Mouse (Mus musculus) induced T-regulatory cell, adult 2 months (primary cell): ENCODE measurements around the gene Dhx15.

Experiments
- DNase-seq: peaks from one replicate; pipeline ENCODE4 v3.0.0-alpha.2; 2012; ENCODE audit warnings: low read depth

Dhx15 gene

GRCm38 (mm10) chr5:52145684-52146083 is 44.6 kb downstream of the Dhx15 start:
- no peak for DNase-seq

DNA sequence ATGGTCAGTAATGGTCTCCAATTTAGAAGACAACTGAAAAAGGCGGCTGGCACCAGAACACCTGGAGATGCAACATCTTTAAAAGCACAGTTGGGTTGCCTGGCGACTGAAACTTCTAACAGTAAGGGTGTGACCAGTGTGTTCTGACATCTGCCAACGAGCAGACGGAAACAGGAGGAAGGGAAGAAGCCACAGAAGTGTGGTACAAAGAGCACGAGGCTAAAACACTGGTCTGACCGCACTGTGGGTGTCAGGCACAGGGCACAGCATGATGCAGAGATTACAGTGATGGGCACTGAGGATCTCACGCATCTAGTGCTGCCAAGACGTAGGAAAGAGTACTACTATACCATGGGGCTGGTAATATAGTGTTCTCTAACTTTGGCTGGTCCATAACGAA is 48.4 kb downstream of the Dhx15 start:
- peak; percentile 74 for DNase-seq

DNA sequence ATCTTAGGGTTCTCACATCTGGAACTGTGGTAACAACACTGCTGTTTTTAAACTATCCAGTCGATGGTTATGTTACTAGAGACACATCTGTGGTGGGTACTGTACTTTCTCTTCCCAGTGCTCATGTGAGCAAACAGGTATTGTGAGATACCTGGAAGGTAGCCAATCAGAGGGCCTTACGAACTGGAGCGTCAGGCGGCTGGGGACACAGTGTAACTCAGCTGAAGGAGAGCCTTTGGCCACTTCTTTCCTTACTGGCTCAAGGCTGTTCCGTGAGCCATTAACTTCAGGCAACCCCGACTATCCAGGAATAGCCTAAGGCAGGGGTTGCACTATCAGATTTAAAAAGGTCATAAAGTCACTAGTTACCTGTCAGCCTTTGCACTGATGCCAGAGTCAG is 51.5 kb downstream of the Dhx15 start:
- DNase-seq: peak; percentile 31

- peak; percentile 40 for DNase-seq
These were observed 52.2 kb downstream of the Dhx15 start for GRCm38 (mm10) chr5:52138134-52138533.

GRCm38 (mm10) chr5:52135460-52136141 is 54.7 kb downstream of the Dhx15 start:
- DNase-seq: no peak

DNA sequence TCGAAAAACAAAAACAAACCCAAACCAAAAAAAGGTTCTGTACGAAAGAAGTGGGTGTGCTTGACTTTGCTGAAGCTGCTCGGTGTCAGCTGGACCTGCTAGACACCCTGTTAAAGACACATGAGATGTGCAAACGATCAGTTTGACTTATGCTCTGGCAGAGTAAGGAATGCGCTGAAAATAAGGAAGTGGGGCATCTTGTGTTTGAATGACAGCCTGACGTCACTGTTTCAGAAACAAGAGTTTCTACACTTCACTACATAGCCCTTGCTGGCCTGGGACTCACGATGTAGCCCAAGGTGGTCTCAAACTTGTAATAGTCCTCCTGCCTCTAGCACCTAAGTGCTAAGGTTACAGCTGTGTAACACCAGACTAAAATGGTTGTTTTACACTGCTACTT is 57.5 kb downstream of the Dhx15 start:
- DNase-seq: no peak

GRCm38 (mm10) chr5:52132092-52132491 is 58.2 kb downstream of the Dhx15 start:
- DNase-seq: peak; percentile 70

DNA sequence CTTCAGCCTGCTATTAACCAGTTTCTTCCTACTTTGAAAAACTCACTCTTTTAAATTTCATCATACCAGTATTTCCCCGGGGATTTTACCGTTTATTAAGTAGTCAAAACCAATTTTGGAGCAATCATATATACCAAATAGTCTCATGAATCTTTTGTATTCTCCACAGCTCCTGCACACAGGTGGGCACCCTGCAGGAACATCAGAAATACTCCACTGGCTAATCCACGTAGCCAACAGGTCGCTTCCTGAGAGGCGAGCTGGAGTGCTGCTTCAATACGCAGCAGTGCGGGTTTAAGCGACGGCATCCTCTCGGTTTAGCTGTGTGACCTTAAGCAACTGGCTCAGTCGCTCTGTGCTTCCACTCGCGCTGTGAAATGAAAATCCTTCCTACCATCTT is 58.9 kb downstream of the Dhx15 start:
- no peak for DNase-seq

DNA sequence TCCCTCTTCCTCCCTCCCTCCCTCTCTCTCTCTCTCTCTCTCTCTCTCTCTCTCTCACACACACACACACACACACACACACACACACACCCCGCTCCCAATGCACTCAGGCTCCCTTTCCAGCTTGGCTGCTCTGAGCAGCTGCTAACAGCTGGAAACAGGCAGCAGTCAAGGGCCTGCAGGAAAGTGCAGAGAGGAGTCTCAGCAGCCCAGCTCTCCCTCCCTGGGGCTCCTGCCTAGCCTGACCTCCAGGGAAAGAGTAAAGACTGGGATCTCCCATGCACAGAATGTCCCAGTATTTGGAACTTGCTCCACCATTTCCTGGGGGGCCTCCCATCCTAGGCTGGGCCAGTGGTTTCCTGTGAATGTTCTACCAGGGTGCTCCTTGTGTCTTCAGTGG is 59.8 kb downstream of the Dhx15 start:
- DNase-seq: no peak

- no peak for DNase-seq
These were observed 64.1 kb downstream of the Dhx15 start for GRCm38 (mm10) chr5:52126263-52126662.

DNA sequence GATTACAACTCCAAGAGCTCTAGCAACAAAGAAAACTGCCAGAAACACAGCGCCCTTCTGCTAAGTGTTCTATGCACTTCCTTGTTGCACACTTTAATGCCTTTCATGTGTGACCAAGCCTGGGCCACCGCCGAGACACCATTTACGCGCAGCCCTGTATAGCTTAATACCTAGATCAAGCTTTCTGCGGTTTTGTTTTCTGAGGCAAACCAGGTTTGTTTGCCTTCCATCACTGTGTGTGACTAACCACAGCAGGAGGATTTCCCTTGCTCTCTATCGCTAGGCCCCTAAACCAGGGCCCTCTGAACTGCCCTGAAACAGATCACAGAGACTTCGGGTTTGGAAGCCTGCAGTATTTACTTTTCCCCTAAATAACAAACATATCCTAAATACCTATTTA is 64.5 kb downstream of the Dhx15 start:
- DNase-seq: no peak

DNA sequence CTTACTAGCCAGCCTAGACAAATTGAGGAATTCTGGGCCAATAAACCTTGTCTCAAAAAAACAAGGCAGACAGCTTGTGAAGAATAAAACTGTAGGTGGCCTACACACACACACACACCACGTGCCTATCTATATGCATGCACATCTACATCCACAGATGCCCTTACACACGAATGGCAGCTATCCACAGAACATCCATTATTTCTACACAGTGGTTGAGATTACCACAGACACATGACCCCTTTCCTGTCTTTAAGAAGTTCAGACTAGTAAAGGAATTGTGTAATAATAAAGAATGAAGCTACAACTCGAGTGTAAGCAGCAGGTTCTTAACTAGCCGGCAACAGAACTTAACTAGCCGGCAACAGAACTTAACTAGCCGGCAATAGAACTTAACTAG is 68.2 kb downstream of the Dhx15 start:
- DNase-seq: no peak

DNA sequence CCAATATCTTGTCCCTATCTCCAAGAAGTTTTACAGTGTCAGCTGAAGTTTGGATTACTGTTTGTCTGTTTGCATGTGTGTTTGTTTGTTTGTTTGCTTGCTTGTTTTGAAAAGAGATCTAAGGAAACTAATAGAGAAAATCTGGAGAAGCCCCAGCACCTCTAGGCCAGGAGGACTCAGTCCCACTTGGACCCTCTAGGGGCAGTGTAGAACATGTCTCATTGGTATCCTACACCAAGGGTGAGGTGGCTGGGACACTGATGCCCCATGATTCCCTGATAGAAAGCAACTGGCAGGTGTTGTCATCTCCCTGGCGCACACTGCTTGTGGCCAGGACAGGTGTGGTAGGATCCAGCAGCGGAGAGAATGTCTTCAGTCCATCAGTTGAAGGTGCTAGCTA is 70.5 kb downstream of the Dhx15 start:
- peak; percentile 46 for DNase-seq

- DNase-seq: peak; percentile 16
These were observed 71.1 kb downstream of the Dhx15 start for GRCm38 (mm10) chr5:52119192-52119591.

- no peak for DNase-seq
These were observed 72.5 kb downstream of the Dhx15 start for GRCm38 (mm10) chr5:52117829-52118228.

DNA sequence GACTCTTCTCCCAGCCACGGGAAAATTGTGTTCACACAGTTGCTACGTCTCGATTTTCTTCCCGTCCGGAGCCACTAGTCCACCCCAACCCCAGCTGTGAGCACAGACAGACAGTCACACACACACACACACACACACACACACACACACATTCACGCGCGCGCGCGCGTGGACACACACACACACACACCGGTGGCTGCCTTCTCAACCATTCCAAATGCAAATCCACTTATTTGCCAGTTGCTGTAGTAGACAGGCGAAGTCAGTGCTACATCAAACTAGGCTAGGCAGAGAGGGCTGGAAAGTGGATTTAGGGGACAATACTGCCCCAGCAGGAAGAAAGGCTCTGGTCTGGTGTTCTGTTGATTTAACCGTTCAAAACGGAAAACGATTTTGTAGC is 73.9 kb downstream of the Dhx15 start:
- peak; percentile 35 for DNase-seq

- DNase-seq: peak; percentile 75
These were observed 74.4 kb downstream of the Dhx15 start for GRCm38 (mm10) chr5:52115821-52116317.

DNA sequence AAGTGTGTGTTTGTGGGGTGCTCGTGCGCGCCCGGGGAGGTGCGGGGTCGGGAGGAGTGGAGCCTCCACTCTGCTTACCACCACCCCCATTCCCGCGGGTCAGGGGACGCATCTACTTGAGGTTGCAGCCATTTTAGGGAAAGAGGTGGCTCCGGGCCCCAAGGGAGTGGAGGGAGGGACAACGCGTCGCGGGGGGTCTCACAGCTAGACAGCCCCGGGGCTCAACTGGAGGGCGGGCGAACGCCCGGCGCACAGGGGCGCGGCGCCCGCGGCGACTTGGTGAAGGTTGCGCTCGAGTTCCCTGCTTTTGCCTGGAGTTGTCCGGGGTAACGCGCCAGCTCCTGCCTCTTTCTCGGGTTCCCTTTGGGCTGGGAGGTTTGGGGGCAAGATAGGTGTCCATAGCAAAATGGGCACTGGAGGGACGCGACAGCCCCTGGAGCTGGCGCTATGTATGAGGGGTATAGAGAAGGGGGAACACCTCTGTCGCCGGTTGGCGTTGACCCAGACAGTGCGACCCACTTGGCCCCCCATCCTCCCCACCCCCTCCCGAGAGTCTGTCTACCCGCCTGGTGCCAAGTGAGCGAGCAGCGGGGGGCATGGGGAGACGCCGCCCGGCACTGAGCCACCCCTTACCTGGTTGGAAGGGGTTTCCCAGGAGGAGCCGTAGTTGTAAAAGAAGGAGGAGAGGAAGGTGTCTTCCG is 75.4 kb downstream of the Dhx15 start:
- peak; percentile 35 for DNase-seq

DNA sequence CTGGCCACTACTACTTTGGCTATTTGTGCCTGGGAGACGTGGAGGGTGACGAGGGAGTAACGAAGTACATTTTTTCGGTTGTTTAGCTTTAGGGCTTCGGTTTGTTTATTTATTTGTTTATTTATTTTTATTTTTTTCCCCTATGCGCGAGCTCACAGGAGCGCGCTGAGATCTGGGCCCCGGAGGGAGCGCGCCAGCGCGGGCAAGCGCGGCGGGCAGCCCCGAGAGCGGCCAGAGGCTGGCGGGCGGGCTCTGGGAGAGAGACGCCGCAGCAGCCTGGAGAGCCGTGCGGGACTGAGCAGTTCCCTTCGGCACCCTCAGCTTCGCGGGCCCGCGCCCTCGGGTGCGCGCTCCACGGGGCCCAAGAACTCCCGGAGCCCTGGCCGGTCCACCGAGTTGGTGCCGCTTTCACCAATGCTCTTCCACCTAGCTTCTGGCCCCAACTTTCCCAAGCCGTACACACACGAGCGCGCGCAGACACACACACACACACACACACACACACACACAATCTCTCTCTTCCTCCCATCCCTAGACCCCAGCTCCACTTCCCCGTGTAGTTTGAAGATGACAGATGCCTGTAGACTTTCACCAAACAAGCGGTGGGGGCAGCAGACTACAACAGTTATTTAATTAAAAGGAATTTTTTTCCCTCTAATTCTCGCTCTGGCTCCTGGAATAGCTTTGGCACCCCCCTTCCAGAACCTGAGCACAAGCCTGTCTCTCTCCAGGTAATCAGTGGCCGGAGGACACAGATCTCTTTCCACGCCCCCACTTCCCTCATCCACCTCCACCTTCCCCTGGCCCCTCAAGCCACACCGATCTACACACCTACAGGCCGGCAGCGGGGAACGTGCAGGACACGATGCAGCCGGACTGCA is 76.2 kb downstream of the Dhx15 start:
- peak; percentile 44 for DNase-seq

GRCm38 (mm10) chr5:52112953-52113841 is 77.1 kb downstream of the Dhx15 start:
- DNase-seq: peak; percentile 62

DNA sequence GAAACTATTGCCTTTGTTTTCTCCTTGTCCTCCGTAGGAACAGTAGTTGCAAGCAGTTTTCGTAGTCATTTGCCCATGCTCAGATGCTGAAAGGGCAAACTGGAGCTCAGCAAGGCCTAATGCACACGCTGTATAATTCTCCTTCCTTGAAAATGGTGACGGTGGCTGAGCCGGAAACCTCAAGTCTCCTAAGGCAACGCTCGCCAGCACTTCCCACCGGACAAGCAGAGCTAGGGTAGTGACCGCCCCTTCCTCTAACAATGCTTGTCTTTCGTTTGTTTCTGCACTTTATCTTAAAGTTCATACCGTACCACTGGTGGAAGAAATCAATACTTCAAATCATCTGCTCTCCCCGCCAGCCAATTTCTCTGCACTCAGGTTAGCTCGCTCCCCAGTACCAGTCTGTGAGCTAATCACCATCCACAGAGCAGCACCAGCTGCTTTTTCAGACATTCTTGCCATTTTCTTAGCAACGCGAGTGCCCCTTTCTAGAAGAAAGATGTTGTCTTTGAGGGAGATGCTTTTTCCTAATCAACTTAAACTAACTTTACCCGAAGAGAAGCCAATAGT is 78.0 kb downstream of the Dhx15 start:
- peak; percentile 47 for DNase-seq
